Mouse (Mus musculus) C2C12 (cell line): Measurements from ENCODE around the gene Camta1. TPM values are rescaled to one million over a fixed set of nuclear protein-coding genes. Genes with fewer than 3 reads are reported as not detected.
A peak's percentile ranks its signal among the peaks of the same experiment; 100 is the strongest.

Source experiments
- H3K27me3 ChIP-seq: one replicate; pipeline ENCODE4 v1.6.1; 2011; ENCODE audit not compliant: control insufficient read depth, insufficient read depth, insufficient read length
- H3K36me3 ChIP-seq: one replicate; pipeline ENCODE4 v1.6.1; 2011; ENCODE audit not compliant: control insufficient read depth, insufficient read depth
- H3K4me3 ChIP-seq: one replicate; pipeline ENCODE4 v1.5.1; 2011; ENCODE audit warnings: mild to moderate bottlenecking, control low read depth; ENCODE audit not compliant: poor library complexity, insufficient read depth, severe bottlenecking
- H3K79me2 ChIP-seq: one replicate; pipeline ENCODE4 v1.6.1; 2011; ENCODE audit not compliant: control insufficient read depth, insufficient read depth
- H3K79me3 ChIP-seq: one replicate; pipeline ENCODE4 v1.6.1; 2011; ENCODE audit warnings: low read depth, control low read depth
- H3ac ChIP-seq: one replicate; pipeline ENCODE3; 2011; ENCODE audit warnings: low read depth; ENCODE audit not compliant: control insufficient read depth, insufficient read length
- CEBPB ChIP-seq: IDR thresholded peaks from one replicate; pipeline ENCODE4 v1.6.1; 2011; ENCODE audit warnings: low read depth, mild to moderate bottlenecking, control low read depth, moderate library complexity
- CTCF ChIP-seq: IDR thresholded peaks from one replicate; pipeline ENCODE4 v1.5.1; 2011; ENCODE audit not compliant: control insufficient read depth, insufficient read depth, insufficient read length
- FOSL1 ChIP-seq: IDR thresholded peaks from one replicate; pipeline ENCODE4 v1.8.0; 2011; ENCODE audit warnings: mild to moderate bottlenecking, low read length; ENCODE audit not compliant: poor library complexity, insufficient read depth, severe bottlenecking
- MAX ChIP-seq: IDR thresholded peaks from one replicate; pipeline ENCODE4 v1.6.1; 2011; ENCODE audit warnings: mild to moderate bottlenecking, control low read depth
- MYOD1 ChIP-seq: IDR thresholded peaks from one replicate; pipeline ENCODE4 v1.6.1; 2011; ENCODE audit warnings: low read depth; ENCODE audit not compliant: control insufficient read depth, insufficient read length
- MYOG ChIP-seq: IDR thresholded peaks from one replicate; pipeline ENCODE4 v1.6.1; 2011; ENCODE audit not compliant: control insufficient read depth, insufficient read length; ENCODE audit errors: extremely low read depth
- USF1 ChIP-seq: IDR thresholded peaks from one replicate; pipeline ENCODE4 v1.6.1; 2011; ENCODE audit warnings: low read depth, mild to moderate bottlenecking, control low read depth, moderate library complexity
- polyA plus RNA-seq: library from polyadenylated mRNA; unstranded; fragments of >200 nt; fragmentation: generic; extraction: Trizol; gene quantifications from one replicate; pipeline ENCODE4 v1.2.1, GENCODE M21; 2012; ENCODE audit warnings: missing spikeins

Gene Camta1
- polyA plus RNA-seq, 1 experiment = 21.7 TPM

DNA sequence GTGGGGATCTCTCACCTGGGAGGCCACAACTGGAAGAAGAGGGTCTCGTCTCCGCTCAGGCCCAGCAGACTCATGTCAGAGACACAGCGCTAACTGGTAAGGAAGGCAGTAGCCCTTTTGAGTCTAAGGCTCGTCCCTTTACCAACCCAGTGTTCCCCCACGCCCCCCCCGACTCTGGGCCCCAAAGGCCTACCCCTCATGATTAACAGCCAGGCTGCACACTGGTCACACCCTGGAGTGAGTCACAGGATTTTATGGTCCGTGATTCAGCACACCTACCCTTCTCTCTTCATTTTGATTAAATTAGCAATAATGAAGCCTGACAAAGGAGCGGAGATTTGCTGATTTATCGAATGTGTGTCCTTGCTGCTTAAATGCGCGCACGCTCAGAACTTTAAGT, 515.0 kb downstream of the Camta1 start:
- Histone ChIP-seq H3ac (no peak overlapping the region), H3K27me3 (no peaks in the 10 kb centered on the region), H3K79me3 (no peaks in the 10 kb centered on the region), H3K4me3 (no peak overlapping the region), H3K79me2 (no peaks in the 10 kb centered on the region), H3K36me3 (no peaks in the 10 kb centered on the region)
- TF ChIP-seq MAX = no peak
- TF ChIP-seq CTCF = no peak
- no peak for TF ChIP-seq FOSL1
- TF ChIP-seq MYOG = no peak
- TF ChIP-seq USF1 = no peak
- TF ChIP-seq CEBPB = no peak
- no peak for TF ChIP-seq MYOD1

DNA sequence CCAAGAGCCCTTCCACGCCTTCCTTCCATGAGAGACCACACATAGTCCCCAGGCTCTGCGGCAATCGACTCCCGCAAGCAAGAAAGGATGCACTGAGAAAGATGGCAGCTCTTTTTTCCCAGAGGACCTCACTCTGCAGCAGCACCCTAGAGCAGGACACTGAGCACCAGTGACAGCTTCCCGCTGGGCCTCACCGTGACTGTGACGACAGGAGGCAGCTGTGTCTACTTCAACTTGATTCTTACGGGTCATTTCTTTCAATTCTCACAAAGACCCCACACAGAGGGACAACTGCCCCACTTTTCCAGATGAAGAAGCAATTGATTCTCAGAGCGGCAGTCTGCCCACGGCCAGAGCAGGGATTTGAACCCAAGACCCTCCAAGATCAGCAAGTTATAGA, 516.9 kb downstream of the Camta1 start:
- Histone ChIP-seq H3K4me3 (no peak overlapping the region), H3K36me3 (no peaks in the 10 kb centered on the region), H3ac (no peak overlapping the region), H3K79me3 (no peaks in the 10 kb centered on the region), H3K27me3 (no peaks in the 10 kb centered on the region), H3K79me2 (no peaks in the 10 kb centered on the region)
- TF ChIP-seq MAX = no peak
- TF ChIP-seq FOSL1 = no peak
- TF ChIP-seq USF1 = no peak
- no peak for TF ChIP-seq CTCF
- TF ChIP-seq CEBPB = no peak
- TF ChIP-seq MYOG = no peak
- TF ChIP-seq MYOD1 = no peak

DNA sequence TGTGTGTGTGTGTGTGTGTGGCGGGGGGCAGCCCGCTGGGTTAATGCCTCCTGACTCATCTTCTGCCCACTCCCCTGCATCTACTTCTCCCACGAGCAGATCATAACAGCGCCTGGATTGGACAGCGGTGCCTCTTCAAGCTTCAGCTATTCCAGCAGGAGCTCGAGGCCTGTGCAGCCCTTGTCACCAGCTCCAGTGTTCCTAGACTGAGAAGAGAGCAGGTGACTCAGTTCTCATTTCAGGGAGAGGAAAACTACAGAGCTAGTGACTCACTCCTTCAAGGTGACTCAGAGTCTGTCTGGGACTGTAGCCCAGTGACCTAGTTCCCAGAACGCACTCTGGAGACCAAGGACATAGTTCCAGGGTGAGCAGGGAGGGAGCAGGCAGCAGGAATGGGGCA, 522.3 kb downstream of the Camta1 start:
- H3K79me3 ChIP-seq = no peaks in the 10 kb centered on the region
- no peaks in the 10 kb centered on the region for H3K36me3 ChIP-seq
- TF ChIP-seq MYOG (no peak), MYOD1 (peak; percentile 50), FOSL1 (peak; percentile 86), MAX (peak; percentile 38), USF1 (no peak), CEBPB (no peak), CTCF (no peak)
- H3K4me3 ChIP-seq = no peak overlapping the region
- no peaks in the 10 kb centered on the region for H3K27me3 ChIP-seq
- H3K79me2 ChIP-seq = no peaks in the 10 kb centered on the region
- no peak overlapping the region for H3ac ChIP-seq

DNA sequence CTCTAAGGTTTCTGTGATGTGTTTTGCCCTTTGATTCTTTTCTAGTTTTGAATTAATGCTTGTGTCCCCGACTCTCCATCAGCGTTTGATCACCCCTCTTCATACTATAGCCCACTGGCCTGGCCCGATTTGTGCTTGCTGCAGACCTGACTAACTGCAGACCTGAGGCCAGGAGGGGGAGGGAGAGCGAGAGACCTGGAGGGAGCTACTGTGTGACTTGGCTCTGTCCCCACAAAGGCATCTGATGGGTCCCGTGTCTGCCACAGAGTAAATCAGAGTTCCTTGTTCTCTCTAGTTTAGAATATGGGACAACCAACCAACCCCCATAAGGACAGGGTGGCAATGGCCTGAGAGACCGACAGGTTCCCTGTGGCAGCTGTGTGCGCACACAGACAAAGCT, 522.7 kb downstream of the Camta1 start:
- TF ChIP-seq MYOD1 (no peak), CTCF (no peak), MYOG (no peak)
- Histone ChIP-seq H3ac (no peak overlapping the region), H3K79me3 (no peaks in the 10 kb centered on the region), H3K4me3 (no peak overlapping the region), H3K36me3 (no peaks in the 10 kb centered on the region), H3K79me2 (no peaks in the 10 kb centered on the region), H3K27me3 (no peaks in the 10 kb centered on the region)

DNA sequence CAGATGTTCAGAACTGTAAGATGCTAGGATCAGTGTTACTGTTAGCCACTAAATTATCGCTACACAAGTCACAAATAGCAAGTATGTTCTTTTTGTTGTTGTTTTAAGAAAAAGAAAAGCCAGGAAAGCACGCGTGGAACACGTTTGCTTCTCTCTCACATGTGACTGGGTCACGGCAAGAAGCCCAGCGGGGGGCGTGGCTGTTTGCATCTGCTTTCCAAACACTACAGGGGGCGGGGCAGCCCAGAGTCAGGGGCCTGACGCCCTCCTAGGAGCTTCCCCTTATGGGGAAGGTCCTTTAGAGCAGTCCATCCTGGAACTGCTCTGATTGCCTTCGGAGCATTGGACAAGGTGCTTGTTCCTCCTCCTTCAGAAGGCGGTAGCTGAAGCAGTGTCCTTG, 524.1 kb downstream of the Camta1 start:
- no peaks in the 10 kb centered on the region for H3K79me2 ChIP-seq
- H3K27me3 ChIP-seq = no peaks in the 10 kb centered on the region
- H3K36me3 ChIP-seq = no peaks in the 10 kb centered on the region
- H3K79me3 ChIP-seq = no peaks in the 10 kb centered on the region
- H3ac ChIP-seq = no peak overlapping the region
- TF ChIP-seq MYOG = no peak
- no peak for TF ChIP-seq MYOD1
- no peak for TF ChIP-seq CTCF
- TF ChIP-seq USF1 = no peak
- TF ChIP-seq CEBPB = no peak
- TF ChIP-seq MAX = no peak
- no peak for TF ChIP-seq FOSL1
- no peak overlapping the region for H3K4me3 ChIP-seq

DNA sequence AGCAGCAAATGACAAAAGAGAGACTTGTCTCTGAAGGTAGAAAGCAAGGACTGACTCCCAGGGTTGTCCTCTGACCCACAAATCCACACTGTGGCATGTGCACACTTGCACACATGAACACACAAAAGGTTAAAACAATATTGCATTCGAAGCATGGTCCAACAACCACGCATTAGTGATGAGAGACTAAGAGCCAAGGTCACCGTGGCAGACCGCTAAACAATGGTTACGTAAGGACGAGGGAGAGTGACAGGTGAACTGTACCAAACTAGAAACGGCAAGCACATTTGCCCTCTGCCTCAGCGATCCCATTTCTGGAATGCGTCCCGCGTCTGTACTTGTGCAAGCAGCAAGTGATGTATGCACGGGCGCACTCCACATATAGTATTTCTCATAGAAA, 525.3 kb downstream of the Camta1 start:
- no peak overlapping the region for H3K4me3 ChIP-seq
- no peak for TF ChIP-seq CEBPB
- H3ac ChIP-seq = no peak overlapping the region
- H3K79me2 ChIP-seq = no peaks in the 10 kb centered on the region
- H3K79me3 ChIP-seq = no peaks in the 10 kb centered on the region
- H3K36me3 ChIP-seq = no peaks in the 10 kb centered on the region
- no peaks in the 10 kb centered on the region for H3K27me3 ChIP-seq
